Mouse (Mus musculus) lung, postnatal 10 days (tissue): ENCODE measurements at regions not wholly inside any gene's neighbourhood (a gene's known extent, or its start where the extent isn't known, plus 50 kb on each side); places are given as distances from the start of the nearest gene placed in this dataset.

Experiments used
- DNase-seq: peaks from one replicate; pipeline ENCODE4 v3.0.0; 2021

- DNase-seq, result peak; percentile 63
These were observed 566.6 kb upstream of the Gm21863 start for GRCm38 (mm10) chr12:19387706-19388105.
